Mouse (Mus musculus) cerebellum, adult 11-12 months (tissue): ENCODE results near the gene Csmd2.
"Not testable (repeated sequence)": the region's sequence is repeated elsewhere in the genome, so short reads cannot be mapped to it uniquely, and the experiment has no call there.

Source experiments
- DNase-seq: peaks from one replicate; pipeline ENCODE4 v3.0.0; 2022

Gene Csmd2

DNA sequence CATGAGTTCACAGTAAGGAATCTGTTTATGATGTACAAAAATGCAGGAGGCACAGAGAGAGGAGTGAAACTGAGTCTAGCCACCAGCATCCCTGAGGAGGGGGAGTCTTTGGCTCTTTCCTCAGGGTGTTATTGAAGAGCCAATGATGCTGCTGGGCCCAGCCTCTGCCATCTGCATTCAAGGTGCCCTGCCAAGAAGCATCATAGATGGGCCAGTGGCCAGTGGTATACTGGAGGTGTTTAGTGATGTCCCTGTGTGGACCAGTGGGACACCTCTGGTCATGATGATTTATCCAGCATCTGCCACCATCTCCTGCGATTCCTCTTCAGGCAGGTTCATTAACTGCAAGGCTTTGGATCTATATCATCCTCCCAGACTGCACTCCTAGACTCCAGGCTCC, 61.1 kb downstream of the Csmd2 start:
- DNase-seq, result no peak

DNA sequence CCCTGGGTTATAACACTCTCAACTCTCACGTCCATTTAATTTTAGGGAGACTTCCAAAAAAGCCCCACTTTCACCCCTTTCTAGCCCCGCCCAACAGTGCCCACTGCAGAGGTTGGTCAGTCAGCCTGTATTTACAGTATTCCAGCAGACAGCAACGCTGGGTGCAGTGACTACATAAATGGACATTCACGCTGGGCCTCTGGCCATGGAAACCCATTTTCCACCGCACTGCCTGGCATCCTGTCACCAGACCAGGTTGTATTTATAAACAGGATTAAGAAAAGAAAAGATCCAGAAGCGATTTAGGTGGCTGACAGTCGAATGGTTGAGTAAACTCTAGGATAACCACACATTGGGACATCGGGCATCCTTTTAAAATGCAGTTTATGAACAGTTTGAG, 65.0 kb downstream of the Csmd2 start:
- no peak for DNase-seq

DNA sequence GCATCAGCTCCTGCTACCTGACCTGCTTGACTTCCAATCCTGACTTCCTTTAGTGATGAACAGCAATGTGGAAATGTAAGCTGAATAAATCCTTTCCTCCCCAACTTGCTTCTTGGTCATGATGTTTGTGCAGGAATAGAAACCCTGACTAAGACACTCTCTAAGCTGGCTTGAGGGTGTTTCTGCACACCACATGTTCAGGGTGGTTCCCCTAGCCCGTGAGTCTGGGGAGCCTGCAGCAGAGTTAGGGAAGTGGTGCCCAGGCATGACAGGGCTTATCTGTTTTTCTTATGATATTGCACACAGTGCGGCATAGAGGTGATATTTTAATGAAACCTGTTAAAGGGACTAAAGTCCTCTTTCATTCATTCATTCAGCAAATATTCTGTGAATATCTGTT, 73.6 kb downstream of the Csmd2 start:
- not testable (repeated sequence) for DNase-seq

DNA sequence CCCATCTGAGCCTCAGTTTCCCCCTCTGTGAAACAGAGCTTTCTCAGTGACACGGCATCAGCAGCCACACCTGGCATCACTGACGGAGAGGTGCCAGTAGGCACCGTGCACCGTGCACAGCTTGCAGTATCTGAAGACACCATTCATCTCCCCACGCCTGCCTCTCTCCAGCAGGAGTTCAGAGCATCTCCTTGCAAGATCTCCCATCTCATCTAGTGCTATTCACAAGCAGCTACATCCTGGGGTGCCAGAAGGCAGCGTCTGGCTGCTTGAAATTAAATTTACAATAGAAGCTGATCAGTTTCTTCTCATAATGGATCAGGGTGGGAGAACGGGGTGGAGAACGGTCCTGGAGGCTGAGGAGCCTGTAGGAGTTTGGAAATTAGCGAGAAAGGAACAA, 79.5 kb downstream of the Csmd2 start:
- no peak for DNase-seq

DNA sequence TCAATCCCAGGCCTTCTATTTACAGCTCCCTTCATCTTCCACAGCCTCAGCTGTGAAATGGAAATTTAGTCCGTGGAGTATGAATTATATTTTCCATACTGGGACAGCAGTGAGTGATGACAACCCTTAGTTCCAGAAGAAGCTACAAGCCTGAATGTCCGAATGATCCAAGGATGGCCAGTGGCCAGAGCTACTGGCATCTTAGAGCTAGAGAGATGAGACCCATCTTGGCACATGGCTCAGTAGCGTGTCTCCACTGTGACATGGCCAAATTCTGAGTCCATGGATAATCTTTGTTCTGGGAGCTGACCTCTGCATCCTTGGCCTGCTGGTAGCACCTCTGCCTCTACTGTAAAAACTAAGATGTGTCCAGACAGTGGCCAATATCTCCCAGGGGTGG, 96.8 kb downstream of the Csmd2 start:
- no peak for DNase-seq

DNA sequence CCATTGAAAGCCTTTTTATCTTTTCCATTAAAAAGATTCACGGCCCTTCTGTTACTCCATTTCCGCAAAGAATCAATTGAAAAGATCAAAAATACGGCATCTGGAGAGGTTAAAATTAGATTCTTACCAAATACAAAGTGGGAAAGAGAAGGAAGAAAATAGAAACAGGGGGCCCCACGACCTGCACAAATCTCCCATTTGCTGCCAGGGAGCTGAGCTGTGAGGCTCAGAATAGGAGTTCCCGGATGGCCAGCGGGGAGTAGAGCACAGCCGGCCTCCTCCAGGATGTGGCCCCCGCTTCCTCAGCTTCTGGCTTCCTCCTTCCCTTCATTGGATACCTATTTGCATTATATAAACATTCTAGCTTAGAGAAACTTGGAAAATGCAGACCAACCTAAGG, 97.4 kb downstream of the Csmd2 start:
- DNase-seq, result no peak

DNA sequence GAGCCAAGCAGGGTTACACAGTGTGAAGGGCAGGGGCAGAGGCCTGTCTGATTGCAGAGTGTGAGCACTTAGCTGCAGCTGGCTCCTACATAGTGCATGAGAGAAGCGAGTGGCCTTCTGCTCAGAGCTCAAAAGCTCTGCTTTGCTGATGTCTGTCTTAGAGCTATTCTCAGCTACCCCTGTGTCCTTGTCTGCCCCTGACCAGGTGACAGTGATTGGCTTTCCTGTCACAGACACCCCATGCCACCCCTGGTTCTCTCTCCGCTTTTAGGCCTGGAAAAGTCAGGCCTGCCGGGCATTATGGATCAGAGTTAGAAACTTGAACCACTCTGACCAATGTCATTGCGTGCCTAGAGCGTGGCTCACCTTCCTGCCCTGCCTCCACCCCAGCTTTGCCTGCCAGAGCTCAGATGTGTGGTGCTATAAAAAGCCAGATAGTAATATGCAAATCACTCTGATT, 99.5 kb downstream of the Csmd2 start:
- no peak for DNase-seq

DNA sequence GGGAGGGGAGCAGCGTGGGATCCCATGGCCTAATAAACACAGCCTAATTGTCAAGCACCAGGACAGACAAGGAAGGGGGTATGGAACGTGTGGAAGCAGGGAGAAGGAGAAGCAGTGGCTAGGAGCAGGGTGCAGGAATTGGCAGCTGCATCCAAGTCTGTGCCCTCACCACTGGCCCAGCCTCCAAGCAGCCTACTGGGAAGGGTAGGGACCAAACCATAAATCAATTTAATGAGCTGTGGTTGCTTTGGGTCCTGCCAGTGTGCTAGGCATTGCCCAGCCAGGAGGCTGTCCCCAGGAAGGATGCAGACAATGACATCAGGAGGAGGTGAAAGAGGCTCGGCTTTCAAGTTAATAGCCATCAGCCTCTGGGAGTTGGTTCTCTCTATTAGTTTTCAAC, 100.0 kb downstream of the Csmd2 start:
- DNase-seq, result no peak

DNA sequence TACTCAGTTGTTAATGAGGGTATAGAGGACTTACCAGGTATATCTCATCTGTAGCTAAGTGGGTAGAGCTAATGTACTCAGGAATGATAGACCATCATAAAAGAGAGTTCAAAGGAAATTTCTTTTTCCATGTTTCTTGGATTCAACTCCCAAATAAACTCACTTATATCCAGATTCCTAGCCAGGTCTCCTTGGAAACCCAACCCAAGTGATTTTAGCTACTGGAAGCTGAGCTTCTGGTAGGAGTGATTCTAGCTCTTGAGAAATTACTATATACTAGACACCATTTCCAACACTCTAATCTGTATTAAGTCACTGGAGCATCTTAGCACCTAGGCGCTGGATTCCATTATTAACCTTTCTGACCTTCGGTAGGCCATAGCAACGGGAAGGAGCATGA, 100.6 kb downstream of the Csmd2 start:
- no peak for DNase-seq

DNA sequence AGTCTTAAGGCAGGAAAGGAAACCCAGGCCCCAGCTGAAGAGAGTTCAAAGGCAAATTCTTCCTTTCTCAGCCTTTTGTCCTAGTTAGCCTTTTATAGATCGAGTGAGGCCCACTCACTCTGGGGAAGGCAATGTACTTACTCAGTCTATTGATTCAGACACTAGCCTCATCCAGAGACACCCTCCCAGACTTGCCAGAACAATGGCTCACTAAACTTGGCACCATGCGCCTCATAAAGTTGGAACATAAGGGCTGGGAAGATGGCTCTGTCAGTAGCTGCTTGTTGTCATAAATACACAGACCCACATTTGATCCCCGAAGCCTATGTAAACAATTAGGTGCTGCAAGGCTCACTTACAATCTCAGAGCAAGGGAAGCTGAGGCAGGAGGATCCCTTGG, 104.3 kb downstream of the Csmd2 start:
- DNase-seq, result no peak

DNA sequence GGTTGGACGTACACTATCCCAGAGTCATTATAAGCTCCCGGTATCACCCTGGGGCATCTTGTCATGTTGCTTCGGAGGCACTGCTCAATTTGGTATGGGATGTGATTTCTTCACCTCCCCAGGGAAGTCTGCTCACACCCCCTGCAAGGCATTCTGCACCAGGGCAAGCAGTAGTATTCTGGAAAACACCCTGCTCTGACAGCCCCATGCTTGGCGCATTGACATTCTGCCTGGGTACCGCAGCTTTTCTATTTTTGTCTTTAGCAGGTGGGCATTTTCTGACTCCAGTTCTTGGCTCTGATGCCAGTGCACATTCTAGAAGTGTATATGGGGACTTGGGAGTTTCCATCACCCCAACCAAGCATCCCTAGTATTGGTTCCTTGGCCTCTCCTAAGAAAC, 111.9 kb downstream of the Csmd2 start:
- no peak for DNase-seq

DNA sequence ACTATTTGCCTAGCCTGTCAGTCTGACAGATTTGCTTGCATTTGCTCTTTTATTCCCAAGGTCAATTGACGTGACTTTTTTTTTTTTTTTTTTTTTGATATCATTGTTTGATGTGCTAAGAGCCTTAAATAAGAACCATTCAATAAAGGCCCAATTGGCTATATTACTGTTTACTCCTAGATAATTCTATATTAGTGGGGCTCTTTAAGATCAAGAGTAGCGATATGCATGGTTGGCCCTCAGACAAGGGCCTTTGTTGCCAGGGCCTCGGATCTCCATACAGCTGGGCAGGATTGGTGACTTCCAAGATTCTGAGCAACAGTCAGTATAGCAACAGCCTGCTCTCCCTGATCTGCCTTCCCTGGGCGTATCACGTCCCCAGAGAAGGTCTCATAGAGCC, 112.9 kb downstream of the Csmd2 start:
- DNase-seq, result no peak

DNA sequence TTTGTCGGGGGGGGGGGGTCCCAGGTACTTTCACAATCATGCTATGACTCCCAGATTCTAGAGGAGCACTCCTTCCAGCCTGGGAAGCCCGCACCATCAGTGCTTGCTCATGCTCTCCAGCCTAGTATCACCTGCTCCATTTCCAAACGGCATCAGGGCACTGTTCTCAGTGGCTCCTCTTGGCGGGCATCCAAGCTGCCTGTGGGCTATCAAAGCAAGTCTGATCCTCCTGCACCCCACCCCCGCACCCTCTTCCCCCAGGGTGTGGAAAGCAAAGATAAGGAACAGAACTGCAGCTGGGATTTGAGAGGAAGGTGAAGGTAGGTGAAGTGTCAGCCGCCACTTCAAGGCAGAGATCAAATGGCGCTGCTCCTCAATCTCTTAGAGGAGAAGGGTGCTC, 128.7 kb downstream of the Csmd2 start:
- DNase-seq, result no peak

DNA sequence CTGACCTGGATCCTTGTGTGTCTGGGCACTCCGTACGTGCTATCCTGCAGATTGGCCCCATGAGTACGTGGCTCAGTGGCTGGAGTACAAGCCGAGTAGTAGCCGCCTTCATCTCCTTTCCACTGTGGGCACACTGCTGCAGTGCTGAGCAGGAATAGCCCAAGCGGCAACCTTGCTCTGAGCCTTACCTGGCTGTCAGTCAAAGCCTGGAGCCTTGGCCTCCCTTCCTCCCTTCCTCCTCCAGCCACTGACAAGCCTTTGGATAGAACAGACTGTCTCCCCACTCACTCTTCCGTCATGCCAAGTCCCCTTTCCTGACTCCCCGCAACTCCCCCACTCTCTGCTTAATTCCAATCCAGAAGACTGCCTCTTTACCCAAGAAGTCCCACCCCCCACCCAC, 135.6 kb downstream of the Csmd2 start:
- no peak for DNase-seq

DNA sequence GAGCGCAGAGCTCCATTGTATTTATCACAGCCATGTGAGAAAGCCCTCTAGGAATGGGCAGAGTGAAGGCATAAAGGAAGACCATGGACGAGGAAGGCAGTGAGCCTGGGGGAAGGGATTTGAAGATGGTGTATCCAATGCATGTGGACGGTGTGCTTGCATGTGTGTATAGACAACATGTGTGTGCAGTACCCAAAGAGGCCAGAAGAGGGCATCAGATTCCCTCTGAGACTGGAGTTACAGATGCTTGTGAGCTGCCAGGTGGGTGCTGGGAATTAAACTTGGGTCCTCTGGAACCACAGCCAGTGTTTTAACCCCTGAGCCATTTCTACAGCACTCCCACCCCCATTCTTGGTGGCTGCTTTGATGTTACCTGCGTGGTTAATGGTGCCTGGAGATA, 137.1 kb downstream of the Csmd2 start:
- no peak for DNase-seq

DNA sequence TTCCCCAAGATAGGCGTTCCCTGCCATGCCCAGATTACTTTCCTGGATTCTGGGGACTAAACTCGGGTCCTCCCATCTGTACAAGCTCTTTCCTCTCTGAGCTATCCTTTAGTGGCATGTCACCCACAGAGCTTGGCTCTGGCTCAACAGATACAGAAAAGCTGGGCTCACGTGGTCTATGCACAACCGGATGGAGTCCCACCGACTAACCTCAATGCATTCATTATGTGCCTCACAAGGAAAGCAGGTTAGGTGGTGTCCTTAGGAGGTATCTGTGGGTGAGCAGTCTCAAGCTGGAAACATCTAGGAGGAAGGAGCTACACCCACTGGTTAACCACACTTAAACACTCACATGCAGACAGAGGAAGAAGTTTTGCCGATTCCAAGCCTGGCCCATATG, 140.9 kb downstream of the Csmd2 start:
- no peak for DNase-seq

DNA sequence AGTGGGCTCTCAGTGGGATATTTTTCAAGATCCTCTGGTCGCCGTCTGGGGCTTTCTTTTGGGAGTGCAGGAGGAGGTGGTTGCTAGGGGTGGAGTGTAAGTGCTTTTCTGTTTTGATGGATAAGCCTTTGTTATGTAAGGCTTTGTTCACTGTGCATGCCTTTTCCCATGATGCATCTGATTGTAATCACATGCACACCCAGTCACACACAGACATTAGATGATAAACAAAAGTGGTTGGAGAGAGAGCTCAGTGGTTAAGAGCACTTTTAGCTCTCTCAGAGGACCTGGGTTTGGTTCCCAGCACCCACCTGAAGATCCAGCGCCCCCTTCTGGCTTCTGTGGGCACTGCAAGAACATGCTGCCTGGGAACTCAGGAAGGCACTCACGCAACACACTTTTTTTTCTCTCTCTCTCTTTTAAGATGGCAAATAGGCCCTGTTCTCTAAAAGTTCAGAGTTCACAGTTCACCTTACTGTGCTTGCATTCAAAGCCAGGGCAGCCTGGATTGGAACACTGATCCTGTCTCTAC, 143.0 kb downstream of the Csmd2 start:
- no peak for DNase-seq

DNA sequence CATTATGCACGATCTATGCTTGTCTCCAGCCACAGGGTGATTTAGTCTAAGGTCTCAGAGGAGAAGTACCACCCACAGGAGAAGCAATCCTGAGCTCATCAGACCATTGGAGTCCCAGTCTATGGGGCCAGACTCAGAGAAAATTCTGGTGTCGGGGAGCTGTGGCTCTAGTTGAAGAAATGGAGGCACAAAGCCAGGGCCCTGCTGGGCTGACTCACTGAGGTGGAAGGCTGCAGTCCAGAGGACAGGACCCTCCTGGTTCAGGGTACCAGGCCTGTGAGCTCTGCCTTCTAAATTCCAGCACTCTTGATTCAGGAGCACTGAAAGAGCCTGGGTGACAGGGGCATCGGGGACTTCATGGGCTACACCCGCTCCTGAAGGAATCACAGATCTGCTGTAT, 144.0 kb downstream of the Csmd2 start:
- no peak for DNase-seq

DNA sequence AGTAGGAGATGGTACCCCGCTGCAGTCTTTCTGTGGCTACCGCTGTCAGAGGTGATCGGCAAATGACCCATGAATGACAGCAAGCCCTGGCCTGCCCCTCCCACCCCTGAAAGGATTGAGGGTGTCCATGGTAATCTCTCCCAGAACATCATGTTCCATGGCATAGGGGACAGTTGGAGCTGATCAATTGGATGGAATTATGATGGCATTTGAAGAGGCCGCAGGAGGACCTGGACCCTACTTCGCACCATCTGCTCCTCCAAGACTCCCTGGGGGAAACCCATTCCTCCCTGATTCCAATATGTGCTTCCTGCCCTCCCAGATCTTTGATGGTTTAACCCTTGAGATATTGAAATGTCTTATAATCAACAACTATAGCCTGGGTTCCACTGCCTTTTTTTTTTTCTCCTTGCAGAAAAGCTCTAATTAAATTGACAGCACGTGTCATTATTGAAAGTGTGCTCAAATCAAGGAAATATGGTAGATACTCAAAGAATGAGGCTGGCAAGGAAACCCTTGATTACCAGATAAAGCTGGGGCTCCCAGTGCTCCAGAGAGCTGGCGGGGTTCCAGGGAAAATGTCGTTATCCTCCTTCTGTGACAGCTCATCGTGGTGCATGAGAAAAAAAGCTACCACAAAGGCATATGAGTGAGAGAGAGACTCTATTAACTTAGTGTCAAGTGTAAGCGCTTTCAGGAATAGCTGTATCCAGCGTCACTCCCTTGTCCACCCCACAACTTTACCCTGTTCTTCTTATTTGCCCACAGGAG, 145.4 kb downstream of the Csmd2 start:
- no peak for DNase-seq

DNA sequence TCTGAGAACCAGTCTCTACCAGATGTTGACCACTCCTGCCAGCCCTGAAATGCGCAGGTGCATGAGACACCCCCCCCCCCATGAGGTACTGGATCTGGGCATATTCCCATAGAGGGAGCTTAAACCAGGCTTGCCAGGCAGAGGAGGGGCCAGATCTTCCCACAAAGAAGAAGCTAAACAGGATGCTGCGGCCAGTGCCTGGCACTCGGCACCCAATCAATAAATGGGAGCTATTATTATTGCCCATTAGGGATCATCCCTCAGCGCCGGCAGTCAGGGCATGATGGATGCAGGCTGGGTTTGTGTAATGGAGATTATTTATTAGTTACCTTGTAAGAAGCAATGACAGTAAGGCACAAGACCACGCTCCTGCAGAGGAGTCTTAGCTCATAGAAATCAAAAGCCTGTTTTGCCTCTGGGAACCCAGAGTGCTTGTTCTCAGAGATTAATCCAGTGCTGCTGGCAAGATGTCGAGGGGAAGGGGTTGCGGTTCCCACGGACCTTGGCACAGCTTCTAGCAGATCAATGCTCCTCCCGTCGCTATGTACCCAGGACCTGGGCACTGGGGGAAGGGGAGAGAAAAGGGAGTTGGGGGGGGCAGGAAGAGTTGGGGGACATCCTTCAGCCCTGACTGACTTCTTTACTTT, 146.8 kb downstream of the Csmd2 start:
- no peak for DNase-seq

DNA sequence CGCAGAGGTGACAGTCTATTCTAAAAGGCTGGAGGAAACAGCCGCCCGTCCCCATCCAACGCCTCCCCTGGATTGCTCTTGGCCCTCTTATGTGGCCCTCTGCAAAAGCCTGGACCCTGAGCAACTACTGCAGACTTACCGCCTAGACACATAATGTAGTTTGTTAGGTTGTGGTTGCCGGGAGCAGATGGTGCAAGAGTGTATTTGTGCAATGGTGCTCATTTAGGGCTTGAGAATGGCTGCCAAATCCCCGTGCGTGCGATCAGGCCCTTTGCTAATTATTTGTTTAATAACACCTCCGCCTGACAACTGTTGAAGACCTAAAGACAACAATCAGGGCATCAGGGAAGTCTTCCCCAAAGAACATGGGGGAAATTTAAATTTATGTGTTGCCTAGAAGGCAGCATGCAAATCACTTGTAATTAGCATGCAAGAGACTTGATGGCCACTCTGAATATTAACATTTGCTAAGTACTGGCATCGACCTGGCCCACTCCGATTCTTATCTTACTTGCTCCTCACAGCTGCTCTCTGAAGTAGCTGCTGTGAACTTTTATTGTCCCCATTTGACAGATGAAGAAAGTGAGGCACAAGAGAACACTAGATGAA, 147.5 kb downstream of the Csmd2 start:
- DNase-seq, result no peak

DNA sequence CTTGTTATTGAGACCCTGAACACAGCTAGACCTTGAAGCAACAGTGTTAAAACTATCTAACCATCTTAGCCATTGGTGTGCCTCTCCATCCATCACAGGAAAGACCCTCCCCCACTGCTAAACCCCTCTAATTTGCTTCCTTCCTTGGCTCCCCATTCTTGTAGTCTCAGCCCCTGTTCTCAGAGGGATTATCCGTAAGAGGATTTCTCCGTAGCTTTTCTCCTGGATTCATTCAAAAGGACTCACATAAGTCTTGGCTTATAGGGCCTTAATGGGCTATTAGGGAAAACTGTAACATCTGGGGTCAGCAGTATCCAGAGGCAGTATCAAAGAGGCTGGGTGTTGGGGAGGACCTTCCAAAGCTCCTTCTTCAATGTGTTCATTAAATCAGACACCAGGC, 152.3 kb downstream of the Csmd2 start:
- DNase-seq, result no peak

DNA sequence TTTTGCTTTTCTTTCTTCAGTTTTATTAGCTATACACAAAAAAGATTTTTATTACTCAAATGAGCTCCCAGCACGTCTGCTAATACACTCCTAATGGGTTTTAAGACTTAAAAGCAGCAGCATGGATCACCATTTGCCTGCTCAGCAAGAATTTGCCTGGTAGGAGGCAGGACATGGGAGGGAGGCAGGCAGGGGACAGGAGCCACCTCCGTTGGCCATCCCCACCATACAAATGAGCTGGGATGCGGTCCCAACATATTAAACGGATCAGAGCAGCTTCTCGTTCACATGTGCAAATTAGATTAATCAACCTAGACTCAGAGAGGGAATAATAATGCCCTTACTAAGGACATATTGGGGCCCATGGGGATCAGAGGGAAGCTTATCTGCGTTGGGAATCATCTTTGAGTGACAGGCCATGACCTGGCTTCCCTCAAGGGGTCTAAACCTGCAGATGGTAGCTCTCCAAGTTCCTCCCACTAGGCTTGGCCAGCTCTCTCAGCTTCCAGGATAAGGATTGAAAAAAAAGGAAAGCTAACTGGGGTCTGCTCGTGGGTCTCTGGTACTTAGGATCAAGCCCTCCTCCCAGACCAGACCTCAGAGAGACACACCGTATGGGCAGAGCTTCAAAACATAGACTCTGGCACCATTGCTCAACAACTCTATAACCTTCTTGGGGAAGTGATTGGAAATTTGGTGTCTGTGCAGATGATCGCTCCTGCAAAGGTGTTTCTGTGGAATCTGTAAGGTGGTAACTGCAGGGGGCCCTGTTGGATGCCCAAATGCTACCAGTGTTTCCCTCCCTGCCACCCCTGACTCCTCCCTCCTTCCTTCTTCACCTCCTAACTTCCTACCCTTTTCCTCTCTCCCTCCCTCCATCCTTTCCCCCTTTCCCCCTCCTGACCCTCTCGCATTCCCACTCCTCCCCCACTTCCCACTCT, 153.8 kb downstream of the Csmd2 start:
- no peak for DNase-seq
